Mouse (Mus musculus): ENCODE measurements at regions not wholly inside any gene's neighbourhood (a gene's known extent, or its start where the extent isn't known, plus 50 kb on each side); places are given as distances from the start of the nearest gene placed in this dataset.

DNA sequence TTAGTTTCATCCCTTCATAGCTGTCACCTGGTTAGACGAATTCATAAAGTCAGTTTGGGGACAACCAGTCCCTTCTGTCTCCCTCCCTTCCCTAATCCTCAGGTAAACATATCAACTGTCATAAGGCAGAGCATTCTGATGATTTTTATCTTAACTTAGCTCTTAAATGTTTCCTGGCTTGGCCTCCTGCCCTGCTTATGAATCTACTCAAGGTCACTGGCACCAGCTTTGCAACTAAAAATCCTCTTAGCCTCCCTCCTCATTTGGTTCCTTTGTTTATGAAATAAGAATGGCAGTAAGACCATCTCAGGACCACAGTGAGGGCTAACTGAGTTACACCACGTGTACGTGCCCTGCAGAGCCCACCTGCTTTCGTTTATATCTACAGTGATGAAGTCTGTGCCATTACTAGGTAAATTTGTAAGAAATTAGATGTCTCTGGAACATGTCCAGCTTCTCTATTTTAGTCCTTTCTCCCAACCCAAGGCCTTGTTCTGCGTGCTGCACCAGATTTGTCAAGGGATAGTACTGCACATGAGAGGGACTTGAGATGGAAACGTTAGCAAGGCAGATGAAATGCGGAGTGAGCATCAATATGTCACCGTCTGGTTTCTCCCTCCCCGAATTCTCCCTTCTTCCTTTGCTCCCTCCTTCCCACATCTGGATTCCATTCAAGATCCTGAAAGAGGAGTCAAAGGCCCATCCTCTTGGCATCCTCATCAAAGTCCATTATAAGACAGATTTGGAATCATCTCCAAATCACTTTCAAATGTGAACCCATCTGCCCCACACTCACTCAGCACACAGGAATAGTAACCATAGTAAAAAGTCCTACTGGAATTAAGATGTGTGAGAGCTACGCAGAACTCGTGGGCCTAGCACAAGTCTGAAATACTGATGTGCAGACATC, 457.4 kb downstream of the Efna5 start:
- DNase-seq, result no peak
- intact Hi-C loops (cut with DNase I), result no loop called here

DNA sequence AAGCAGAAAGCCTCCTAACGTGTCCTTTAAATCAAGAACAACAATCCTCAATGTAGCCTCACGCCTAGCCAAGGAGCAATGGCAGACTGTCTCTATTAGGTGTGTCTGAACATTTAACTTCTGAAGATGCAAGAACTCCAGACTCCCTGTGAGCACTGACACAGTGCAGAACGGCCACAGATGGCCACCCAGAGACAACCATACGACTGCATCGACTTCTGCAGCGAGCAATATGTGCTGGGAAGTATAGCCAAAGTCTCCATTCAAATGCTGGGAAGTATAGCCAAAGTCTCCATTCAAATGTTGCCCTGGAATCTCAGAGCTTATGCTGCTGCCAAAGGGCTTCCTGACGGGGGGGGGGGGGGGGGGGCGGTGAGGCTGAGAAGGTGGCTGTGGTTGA, 463.5 kb downstream of the Efna5 start:
- no peak for DNase-seq
- intact Hi-C loops (cut with DNase I), result loop anchor here (10.0 kb wide), 1 partner anchor 367 kb away; no protein-coding TSS in a partner anchor

GRCm38 (mm10) chr17:62415152-62415551, 466.0 kb downstream of the Efna5 start:
- intact Hi-C loops (cut with DNase I), result loop anchor here (10.0 kb wide), 1 partner anchor 370 kb away; no protein-coding TSS in a partner anchor
- DNase-seq, result peak; percentile 63 to 77

GRCm38 (mm10) chr17:62412666-62413180, 468.4 kb downstream of the Efna5 start:
- DNase-seq, result peak; percentile 34 to 43
- intact Hi-C loops (cut with DNase I), result loop anchor here (10.0 kb wide), 1 partner anchor 372 kb away; no protein-coding TSS in a partner anchor

- intact Hi-C loops (cut with DNase I), result no loop called here
- DNase-seq, result no peak
Measured at GRCm38 (mm10) chr17:62403739-62404138, 477.4 kb downstream of the Efna5 start.

DNA sequence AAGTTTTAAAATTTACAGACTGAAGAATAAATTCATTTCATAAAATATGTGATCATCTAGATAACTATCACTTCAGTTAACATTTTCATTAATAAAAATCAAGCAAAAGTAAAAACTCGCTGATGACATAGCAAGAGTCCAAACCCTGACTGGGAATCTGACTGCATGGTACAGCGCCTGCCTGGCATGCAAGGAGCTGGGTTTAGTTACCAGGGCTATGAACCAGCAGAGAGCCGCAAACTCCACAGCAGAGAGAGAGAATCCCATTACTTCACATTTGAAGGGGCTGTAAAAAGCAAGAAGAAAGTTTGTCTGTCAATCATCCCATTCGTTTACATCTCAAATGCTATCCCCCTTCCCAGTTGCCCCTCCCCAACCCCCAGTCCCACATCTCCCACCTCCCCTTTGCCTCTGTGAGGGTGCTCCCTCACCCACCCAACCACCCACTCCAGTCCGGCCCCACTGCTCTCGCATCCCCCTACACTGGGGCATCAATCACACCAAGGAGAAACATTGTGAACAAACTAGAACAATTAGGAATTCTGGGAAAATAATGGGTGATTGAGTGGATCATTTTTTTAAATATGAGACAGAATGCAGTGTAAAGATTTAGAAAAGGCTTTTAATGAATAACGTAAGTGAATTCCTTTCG, 487.6 kb downstream of the Efna5 start:
- DNase-seq, result no peak
- intact Hi-C loops (cut with DNase I), result no loop called here

DNA sequence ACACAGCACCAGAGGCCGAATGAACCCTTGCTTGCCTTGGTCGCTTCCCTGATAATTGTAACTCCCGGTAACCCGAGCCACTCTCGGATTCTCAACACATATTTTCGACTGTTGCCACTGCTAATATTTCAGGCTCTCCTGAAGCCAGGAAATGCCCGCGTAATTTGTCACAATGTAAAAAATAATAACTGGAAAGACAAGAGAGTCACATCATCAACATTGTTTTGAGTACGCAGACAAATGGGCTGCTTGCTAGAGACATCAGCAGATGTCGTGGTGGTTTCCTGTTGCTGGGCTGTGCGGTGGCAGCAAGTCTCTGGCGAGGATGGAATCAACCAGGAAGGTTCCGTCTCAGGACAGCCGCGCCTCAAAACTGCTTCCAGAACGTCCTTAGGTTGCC, 497.1 kb downstream of the Efna5 start:
- no peak for DNase-seq
- intact Hi-C loops (cut with DNase I), result no loop called here

- intact Hi-C loops (cut with DNase I), result no loop called here
- DNase-seq, result no peak
Measured at GRCm38 (mm10) chr17:62378868-62379417, 502.2 kb downstream of the Efna5 start.

DNA sequence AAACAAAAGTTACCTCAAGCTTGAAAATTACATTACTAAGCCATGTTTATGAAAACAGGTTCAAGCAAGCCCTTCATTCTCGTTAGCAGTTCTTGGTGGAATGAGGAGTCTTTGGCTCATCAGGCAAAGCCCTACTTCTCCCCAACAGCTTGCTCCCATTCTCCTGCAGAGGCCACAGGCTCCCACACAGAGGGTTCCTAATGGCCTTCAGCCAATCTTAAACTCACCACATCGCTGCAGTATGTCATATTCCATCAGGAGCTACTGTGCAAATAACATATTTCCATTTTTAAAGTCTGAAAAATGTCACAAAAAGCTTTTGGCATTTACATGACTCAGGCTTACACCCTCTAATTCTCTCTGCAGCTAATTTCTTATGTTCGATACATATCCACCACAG, 512.0 kb downstream of the Efna5 start:
- intact Hi-C loops (cut with DNase I), result no loop called here
- DNase-seq, result no peak

GRCm38 (mm10) chr17:62367937-62368336, 513.2 kb downstream of the Efna5 start:
- no peak for DNase-seq
- intact Hi-C loops (cut with DNase I), result no loop called here

DNA sequence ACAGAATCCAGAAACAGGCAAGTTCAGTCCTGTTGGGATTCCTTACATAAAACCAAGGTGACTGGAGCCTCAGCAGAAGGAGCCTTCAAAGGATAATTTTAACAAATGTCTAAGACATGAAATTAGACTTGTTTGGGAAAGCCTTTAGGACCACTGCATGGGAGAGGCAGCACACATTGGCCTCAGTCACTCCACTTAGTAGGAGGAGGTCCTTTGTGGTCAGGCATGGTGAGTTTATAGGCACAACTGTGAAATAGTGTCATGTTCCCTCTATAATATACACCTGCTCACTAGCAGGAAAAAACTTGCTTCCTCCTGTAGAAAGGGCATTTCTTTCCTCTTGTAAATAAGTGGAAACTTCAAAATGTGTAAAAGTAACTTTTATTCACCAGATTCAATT, 522.8 kb downstream of the Efna5 start:
- intact Hi-C loops (cut with DNase I), result no loop called here
- DNase-seq, result no peak

DNA sequence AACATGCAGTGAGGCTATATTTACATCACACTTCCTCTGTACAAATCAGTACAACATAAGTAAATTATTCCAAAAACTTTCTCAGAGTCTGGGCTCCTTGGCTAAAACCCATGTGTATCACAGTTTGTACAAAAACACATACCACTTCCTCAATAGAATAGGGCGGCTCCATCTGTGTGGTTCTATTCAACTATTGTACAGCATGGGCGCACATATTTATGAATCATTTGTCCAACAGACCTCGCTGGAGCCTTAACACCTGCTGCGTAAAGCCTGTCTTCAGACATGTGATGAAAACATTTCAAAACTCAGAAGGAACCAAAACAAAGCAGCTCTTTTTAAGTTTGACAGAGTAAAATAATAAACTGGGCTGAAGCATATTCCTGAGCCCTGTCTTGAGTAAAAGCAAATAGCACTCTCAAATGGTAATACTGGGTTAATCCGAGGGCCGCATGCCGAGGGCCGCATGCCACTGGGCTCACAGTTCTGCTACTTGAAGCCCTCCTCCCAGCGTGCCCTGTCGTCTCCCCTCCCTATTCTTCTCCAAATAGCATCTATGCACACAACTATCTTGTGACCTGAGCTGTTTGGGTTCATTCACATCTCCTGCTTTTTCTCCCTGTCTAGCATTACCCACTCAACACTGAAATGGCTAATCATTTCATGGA, 543.1 kb downstream of the Efna5 start:
- no peak for DNase-seq
- intact Hi-C loops (cut with DNase I), result no loop called here

GRCm38 (mm10) chr17:62330226-62330625, 550.9 kb downstream of the Efna5 start:
- intact Hi-C loops (cut with DNase I), result no loop called here
- DNase-seq, result no peak

GRCm38 (mm10) chr17:62326844-62327243, 554.3 kb downstream of the Efna5 start:
- intact Hi-C loops (cut with DNase I), result no loop called here
- DNase-seq, result no peak

- DNase-seq, result no peak
- intact Hi-C loops (cut with DNase I), result no loop called here
Measured at GRCm38 (mm10) chr17:62319033-62319432, 562.1 kb downstream of the Efna5 start.

DNA sequence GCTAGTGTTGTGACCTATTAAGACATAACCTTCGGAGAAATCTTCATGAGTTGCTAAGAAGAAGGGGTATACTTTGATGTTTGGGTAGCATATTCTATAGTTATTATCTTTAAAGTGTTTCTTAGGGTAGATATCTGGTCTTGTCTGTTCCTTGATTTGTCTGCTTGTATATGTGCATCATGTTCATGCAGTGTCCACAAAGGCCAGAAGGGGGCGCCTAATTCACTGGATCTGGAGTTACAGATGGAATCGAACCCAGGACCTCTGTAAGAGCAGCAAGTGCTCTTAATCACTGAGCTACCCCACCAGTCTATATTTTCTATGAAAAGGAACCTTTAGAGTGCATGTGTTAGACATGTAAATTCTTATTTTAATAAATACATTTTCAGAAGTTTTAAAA, 571.1 kb downstream of the Efna5 start:
- intact Hi-C loops (cut with DNase I), result no loop called here
- no peak for DNase-seq

GRCm38 (mm10) chr17:62307111-62307510, 574.0 kb downstream of the Efna5 start:
- intact Hi-C loops (cut with DNase I), result no loop called here
- DNase-seq, result no peak

DNA sequence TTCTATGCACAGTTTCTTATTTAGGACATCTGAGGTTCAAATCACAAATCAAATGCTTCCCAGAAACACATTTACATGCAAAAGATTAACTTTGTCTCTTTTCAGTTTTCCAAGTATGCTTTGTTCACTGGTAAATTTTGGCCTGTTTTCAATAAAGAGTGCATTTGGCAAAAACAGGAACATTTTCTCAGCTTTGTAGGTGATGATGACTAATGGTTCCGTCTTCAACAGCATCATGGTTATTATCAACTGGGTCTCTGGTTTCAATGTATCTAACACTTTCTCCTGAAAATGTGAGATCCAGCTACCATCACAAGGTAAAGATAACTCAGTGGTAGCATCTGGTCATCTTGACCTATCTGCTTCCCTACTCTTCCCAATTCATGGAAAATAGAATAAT, 574.6 kb downstream of the Efna5 start:
- no peak for DNase-seq

GRCm38 (mm10) chr17:62305140-62305539, 576.0 kb downstream of the Efna5 start:
- intact Hi-C loops (cut with DNase I), result no loop called here

More for the DNA sequence above, 574.6 kb downstream of the Efna5 start:
- intact Hi-C loops (cut with DNase I), result no loop called here

DNA sequence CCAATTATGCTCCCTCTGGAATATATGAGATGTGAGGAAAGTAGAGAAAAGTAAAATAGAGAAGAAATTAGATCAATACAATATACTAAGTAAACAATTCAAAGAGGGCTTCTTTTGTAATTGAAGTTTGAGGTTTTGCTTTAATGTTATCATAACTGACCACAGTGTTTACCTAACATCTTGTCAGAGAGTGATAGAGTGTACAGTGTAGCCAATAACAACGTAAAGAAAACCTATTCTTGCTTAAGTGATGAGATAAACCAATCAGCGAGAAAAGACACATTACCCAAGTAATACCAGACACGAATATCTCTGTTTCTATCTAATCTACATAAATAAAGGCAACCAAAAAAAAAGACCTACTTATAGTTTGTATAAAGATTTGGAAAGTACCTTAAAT, 577.0 kb downstream of the Efna5 start:
- DNase-seq, result no peak
- intact Hi-C loops (cut with DNase I), result no loop called here

More at GRCm38 (mm10) chr17:62305140-62305539, 576.0 kb downstream of the Efna5 start:
- no peak for DNase-seq

DNA sequence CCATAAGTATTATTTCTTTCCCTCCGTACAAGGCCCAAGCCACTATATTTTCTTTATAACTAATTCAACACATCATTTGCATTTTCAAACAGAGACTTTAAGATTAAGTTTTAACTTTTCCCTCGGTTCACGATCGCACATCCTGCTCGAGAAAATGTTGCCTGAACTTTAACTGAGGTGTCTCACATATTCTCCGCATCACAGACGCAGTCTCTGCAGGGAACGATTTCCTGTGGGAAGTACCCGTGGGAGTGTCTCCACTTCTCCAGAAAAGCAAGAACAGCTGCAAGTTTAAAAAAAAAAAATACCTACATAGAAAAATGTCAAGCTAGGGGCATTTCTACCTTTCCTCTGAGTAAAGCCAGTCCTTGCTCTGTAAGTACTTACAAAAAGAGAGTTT, 581.2 kb downstream of the Efna5 start:
- intact Hi-C loops (cut with DNase I), result no loop called here
- no peak for DNase-seq
